Mouse (Mus musculus) heart, adult 2 months (tissue): Measurements from ENCODE around the gene Ang4. TPM values are rescaled to one million over a fixed set of nuclear protein-coding genes. Genes with fewer than 3 reads are reported as not detected.

ENCODE experiments used
- DNase-seq, 2 experiments: peaks; one replicate each; pipeline ENCODE4 v3.0.0; 2021
- H3K27ac ChIP-seq: fragments of 200-600 bp; 2 replicates; pipeline ENCODE4 v1.8.1; 2022
- H3K27me3 ChIP-seq: fragments of 200-500 bp; 2 replicates; pipeline ENCODE4 v1.6.1; 2012; ENCODE audit warnings: mild to moderate bottlenecking, low read length, inconsistent platforms, mixed read lengths; ENCODE audit not compliant: control insufficient read depth, insufficient read depth
- H3K36me3 ChIP-seq: fragments of 200-500 bp; 2 replicates; pipeline ENCODE4 v1.6.1; 2012; ENCODE audit warnings: low read length, inconsistent platforms; ENCODE audit not compliant: control insufficient read depth, insufficient read depth
- H3K4me1 ChIP-seq: fragments of 200-500 bp; 2 replicates; pipeline ENCODE4 v1.6.1; 2011; ENCODE audit warnings: low read length; ENCODE audit not compliant: control insufficient read depth, insufficient read depth
- H3K4me3 ChIP-seq: fragments of 200-600 bp; 2 replicates; pipeline ENCODE4 v1.8.1; 2022
- H3K79me2 ChIP-seq: fragments of 200-500 bp; replicated peaks from 2 replicates; pipeline ENCODE4 v1.6.1; 2012; ENCODE audit warnings: mild to moderate bottlenecking, inconsistent platforms, low read length, moderate library complexity, mixed read lengths; ENCODE audit not compliant: control insufficient read depth, insufficient read depth
- H3K9ac ChIP-seq: fragments of 200-500 bp; 2 replicates; pipeline ENCODE4 v1.6.1; 2012; ENCODE audit warnings: low read depth, mild to moderate bottlenecking, control low read depth, inconsistent platforms, low read length, mixed read lengths
- CTCF ChIP-seq: fragments of 200-600 bp; IDR thresholded peaks from 2 replicates; pipeline ENCODE4 v1.8.1; 2022; ENCODE audit warnings: antibody characterized with exemption, mild to moderate bottlenecking, moderate library complexity
- EP300 ChIP-seq: fragments of 200-500 bp; IDR thresholded peaks from 2 replicates; pipeline ENCODE4 v1.6.1; 2011; ENCODE audit warnings: low read depth, low read length, control low read depth; ENCODE audit not compliant: insufficient read depth
- POLR2A ChIP-seq: fragments of 200-500 bp; IDR thresholded peaks from 2 replicates; pipeline ENCODE4 v1.6.1; 2011; ENCODE audit warnings: mild to moderate bottlenecking, low read depth, low read length, control low read depth; ENCODE audit not compliant: insufficient read depth
- WGBS: fragments of 180-500 bp; shearing (Covaris S2); methylation state at CpG from one replicate; pipeline ENCODE4 v1.1.7; 2018; 5-methylcytosine and 5-hydroxymethylcytosine counted together
- intact Hi-C: fragments of 180-260 bp; cut with DNase I; formaldehyde crosslinking; loops from one replicate; pipeline ENCODE4 v1.15.1; 2025
- long read RNA-seq: library from polyadenylated mRNA; stranded (forward); transcript quantifications from one replicate; pipeline ENCODE4 v2.0.0, GENCODE M21; 2021
- polyA plus RNA-seq: library from polyadenylated mRNA; depleted of rRNA; stranded (reverse); fragments of >200 nt; gene quantifications from 2 replicates; pipeline ENCODE4 v1.2.3, GENCODE M21; 2012; rRNA removed
- total RNA-seq, 2 experiments: library from RNA; stranded (reverse); gene quantifications; 2 replicates each; pipeline ENCODE4 v1.2.3; 2021

Ang4 gene
- not detected for total RNA-seq
- polyA plus RNA-seq = not detected in 2 replicates
- long read RNA-seq = 0 reads

DNA sequence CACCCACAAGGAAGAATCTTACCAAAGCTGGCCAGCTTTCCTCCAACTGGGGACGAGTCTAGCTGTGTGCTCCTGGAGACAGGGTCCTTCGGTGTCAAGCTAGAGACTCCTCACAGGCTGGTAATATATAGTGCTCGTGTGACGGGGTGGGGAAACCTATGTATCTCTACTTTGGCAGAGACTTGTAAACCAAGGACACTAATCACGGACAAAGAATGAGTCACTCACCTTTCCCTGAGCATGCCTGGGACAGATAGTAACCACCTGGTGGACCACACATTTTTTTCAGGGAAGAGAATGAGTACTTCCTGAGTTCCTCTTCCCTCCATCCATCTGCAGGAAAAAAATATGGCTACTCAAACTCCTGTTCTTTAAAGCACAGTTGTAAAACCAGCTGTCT, at the start of gene Ang4:
Gene Ang4, minus strand, starts transcription at position 101 of the 400 bp plus-strand sequence.
- no peak within 1 kb of the TSS for H3K4me3 ChIP-seq
- no peak within 1 kb of the TSS for H3K9ac ChIP-seq
- no peak within 1 kb of the TSS for H3K27ac ChIP-seq
- TF ChIP-seq POLR2A (no peak), CTCF (no peak), EP300 (no peak)
- H3K4me1 ChIP-seq = no peaks in the 10 kb centered on the region
- H3K79me2 ChIP-seq = no peaks in the 10 kb centered on the region
- H3K36me3 ChIP-seq = no peaks in the 10 kb centered on the region
- no peak for DNase-seq
- 69% methylated on average over 5 of the region's 5 CpGs for WGBS
- H3K27me3 ChIP-seq = no peaks in the 10 kb centered on the region
- intact Hi-C loops = loop anchor here (5.0 kb wide), 1 partner anchor 54 kb away; no protein-coding TSS in a partner anchor

DNA sequence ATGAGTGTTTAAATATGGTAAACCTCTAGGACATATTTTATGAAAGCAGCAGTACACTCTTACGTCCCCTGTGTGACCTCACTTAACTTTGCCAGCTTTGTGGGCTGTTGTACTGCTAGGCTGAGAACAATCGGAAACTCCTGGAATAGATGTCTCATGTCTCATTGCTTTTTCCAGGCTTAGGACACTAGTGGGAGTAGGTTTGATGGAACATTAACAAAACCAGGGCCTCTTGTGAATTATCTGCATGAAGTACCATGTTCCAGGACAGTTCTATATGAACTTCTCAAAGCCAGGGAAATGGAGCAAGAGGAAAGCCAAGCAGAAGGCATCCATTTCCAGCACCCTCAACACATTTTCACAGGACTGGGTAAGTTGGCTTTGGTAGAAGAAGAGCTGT, 26.4 kb upstream of the Ang4 start, which contains the start of gene AY358078:
Gene AY358078, plus strand, starts transcription at position 301 of the 400 bp plus-strand sequence.
- no peaks in the 10 kb centered on the region for H3K27me3 ChIP-seq
- no peaks in the 10 kb centered on the region for H3K4me1 ChIP-seq
- H3K9ac ChIP-seq = no peak within 1 kb of the TSS
- H3K79me2 ChIP-seq = no peaks in the 10 kb centered on the region
- intact Hi-C loops = no loop called here
- TF ChIP-seq EP300 (no peak), POLR2A (no peak), CTCF (no peak)
- H3K4me3 ChIP-seq = no peak within 1 kb of the TSS
- WGBS = 90% methylated on average over 2 of the region's 2 CpGs
- DNase-seq = no peak
- H3K36me3 ChIP-seq = no peaks in the 10 kb centered on the region
- no peak within 1 kb of the TSS for H3K27ac ChIP-seq

DNA sequence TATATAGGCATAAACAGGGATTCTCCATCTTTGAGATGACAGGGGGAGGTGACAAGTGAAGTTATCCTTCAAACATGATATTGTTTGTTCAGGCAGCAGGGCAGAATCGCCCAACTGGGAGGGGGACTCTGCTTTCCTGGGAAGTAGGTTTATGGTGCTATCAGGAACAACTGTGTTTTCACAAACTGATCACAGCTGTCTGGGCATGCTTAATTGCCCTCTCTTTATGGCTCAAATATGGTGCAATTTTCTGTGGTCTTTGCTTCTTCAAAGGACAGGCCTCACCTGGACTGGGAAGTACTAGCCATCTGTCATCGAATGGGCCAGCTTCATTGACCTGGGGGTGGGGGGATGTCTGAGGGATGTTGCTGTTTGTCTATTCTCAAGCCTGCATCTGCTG, 20.7 kb upstream of the Ang4 start:
- H3K27ac ChIP-seq = no peak overlapping the region
- WGBS = 63% methylated on average over 2 of the region's 2 CpGs
- H3K36me3 ChIP-seq = no peaks in the 10 kb centered on the region
- DNase-seq = no peak
- no peaks in the 10 kb centered on the region for H3K4me1 ChIP-seq
- no peak overlapping the region for H3K9ac ChIP-seq
- H3K79me2 ChIP-seq = no peaks in the 10 kb centered on the region
- intact Hi-C loops = no loop called here
- TF ChIP-seq CTCF = no peak
- TF ChIP-seq POLR2A = no peak
- TF ChIP-seq EP300 = no peak
- no peaks in the 10 kb centered on the region for H3K27me3 ChIP-seq
- no peak overlapping the region for H3K4me3 ChIP-seq

DNA sequence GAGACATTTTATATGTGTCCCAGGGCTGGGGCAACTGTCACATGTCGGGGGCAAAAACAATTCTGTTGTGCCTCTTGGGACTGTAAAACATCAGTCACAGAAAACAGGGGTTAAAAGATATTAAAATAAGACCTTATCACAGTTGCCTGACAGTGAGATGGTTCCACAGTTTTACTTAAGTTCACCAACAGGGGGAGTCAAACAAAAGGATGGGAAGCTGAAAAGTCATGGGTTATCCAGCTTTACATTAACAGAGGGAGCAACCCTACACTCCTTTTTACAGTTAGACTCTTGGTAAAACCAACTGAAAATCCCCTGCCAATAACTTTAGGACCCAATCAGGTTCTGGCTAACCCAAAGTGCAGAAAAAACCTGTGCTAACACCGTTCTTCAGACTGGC, 15.8 kb upstream of the Ang4 start:
- Histone ChIP-seq H3K27ac (no peak overlapping the region), H3K9ac (no peak overlapping the region), H3K79me2 (no peaks in the 10 kb centered on the region), H3K36me3 (no peaks in the 10 kb centered on the region), H3K27me3 (no peaks in the 10 kb centered on the region), H3K4me3 (no peak overlapping the region), H3K4me1 (no peaks in the 10 kb centered on the region)
- whole genome bisulfite sequencing = 77% methylated on average over 2 of the region's 2 CpGs
- DNase-seq = no peak
- TF ChIP-seq EP300 (no peak), POLR2A (no peak), CTCF (peak; percentile 17)
- intact Hi-C loops = no loop called here

DNA sequence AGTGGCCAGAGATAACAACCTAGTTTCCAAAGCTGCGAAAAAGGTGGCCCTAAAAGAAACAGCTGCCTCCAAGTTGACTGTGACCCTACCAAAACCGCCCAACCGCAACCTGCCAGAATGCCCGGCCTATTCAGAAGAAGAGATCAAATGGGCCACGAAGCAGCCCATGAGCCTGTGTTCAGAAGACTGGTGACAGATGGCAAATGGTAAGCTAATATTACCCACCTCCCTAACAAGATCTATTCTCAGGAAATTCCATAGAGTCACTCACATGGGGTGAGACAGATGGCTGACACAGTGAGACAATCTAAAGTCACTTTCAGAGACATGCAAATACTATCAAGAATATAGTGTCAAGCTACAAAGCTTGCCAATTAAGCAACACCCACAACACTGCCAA, 13.7 kb upstream of the Ang4 start:
- Histone ChIP-seq H3K4me3 (no peak overlapping the region), H3K9ac (no peak overlapping the region), H3K27ac (no peak overlapping the region), H3K36me3 (no peaks in the 10 kb centered on the region), H3K27me3 (no peaks in the 10 kb centered on the region), H3K79me2 (no peaks in the 10 kb centered on the region), H3K4me1 (no peaks in the 10 kb centered on the region)
- intact Hi-C loops = no loop called here
- no peak for DNase-seq
- TF ChIP-seq EP300 = no peak
- no peak for TF ChIP-seq POLR2A
- TF ChIP-seq CTCF = no peak
- WGBS = 60% methylated on average over 5 of the region's 5 CpGs

DNA sequence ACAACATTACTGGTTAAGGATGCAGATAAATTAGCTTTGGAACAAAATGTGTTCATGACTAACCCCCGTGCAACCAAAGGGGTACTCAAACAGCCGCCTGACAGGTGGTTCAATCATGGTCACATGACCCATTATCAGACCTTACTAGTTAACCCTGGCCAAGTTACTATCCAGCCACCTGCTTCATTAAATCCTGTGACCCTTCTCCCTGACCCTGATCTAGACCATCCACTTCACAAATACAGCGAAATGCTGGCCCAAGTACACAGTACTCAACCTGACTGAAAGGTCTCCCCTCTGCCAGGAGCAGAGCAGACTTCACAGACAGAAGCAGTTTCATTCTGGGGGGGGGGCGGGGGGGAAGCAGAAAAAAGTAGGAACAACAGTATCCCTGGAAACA, 12.9 kb upstream of the Ang4 start:
- TF ChIP-seq POLR2A = no peak
- TF ChIP-seq CTCF = no peak
- TF ChIP-seq EP300 = no peak
- H3K79me2 ChIP-seq = no peaks in the 10 kb centered on the region
- H3K27me3 ChIP-seq = no peaks in the 10 kb centered on the region
- intact Hi-C loops = no loop called here
- no peaks in the 10 kb centered on the region for H3K4me1 ChIP-seq
- no peaks in the 10 kb centered on the region for H3K36me3 ChIP-seq
- 68% methylated on average over 4 of the region's 4 CpGs for WGBS
- H3K27ac ChIP-seq = no peak overlapping the region
- no peak overlapping the region for H3K4me3 ChIP-seq
- no peak for DNase-seq
- no peak overlapping the region for H3K9ac ChIP-seq
